Mouse (Mus musculus): ENCODE results near the gene Add3. TPM values are rescaled to one million over a fixed set of nuclear protein-coding genes. Genes with fewer than 3 reads are reported as not detected.

Gene Add3
- polyA plus RNA-seq, 1 experiment from 2014 or later, result 66.5 TPM

DNA sequence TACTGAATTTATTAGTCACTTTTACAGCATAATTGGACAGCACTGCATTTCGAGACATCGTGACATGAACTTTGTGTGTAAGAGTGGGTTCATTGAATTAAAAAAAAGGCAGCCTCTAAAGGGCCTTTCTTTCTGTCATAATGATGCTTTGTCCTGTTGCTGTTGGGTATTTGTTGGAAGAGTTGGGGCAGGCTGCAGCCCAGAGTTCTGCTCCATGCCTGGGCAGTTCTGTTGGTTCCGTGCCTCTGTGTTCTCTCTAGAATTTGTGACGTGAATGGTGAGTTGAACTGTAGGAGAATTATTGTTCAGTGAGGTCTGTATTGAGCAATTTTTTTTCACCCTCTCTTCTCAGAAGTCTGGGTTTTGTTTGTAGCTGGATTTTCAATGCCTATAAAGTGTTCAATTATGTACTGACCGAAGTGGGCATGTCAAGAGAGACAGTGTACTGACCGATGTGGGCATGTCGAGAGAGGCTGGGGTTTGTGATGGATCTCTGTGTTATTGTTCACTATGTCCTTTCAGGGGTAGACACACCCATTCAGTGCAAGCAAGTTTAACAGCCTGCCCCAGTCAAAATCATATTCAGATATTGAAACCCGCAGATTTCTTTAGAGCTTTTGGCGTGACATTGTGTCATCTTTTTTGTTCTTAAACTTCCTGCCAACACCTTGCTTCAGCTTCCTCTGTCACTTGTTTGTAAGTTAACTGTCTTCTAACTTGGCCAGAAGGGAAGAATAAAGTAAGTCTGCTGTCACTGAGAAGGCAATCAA lies 54.7 kb downstream of the Add3 start:
- Histone ChIP-seq H3K4me2 (ENCODE audit: low read length) (no peak overlapping the region), H3K36me3 (ENCODE audit: insufficient read depth, low read length) (no peaks in the 10 kb centered on the region), H3K4me1 (replicated peaks; ENCODE audit: insufficient read depth, low read length) (0 out of 2 replicates have a peak, but pooled peaks cover 4% of the 10 kb centered on the region), H3K27me3 (ENCODE audit: insufficient read depth, low read length) (no peaks in the 10 kb centered on the region), H3K9ac (ENCODE audit: low read depth, low read length) (no peak overlapping the region), H3K9me3 (replicated peaks; ENCODE audit: low read length) (no peaks in the 10 kb centered on the region), H3K27ac (no peak overlapping the region), H3K4me3 (replicated peaks; ENCODE audit: low read depth, low read length) (no peak overlapping the region)
- DNase-seq (ENCODE audit: low spot score) (no peak), ATAC-seq (replicated peaks; ENCODE audit: low FRiP score, low read depth) (no peak)
- WGBS, result 76% methylated on average over 9 of the region's 9 CpGs
- TF ChIP-seq CTCF (IDR thresholded peaks at IDR 0.05; ENCODE audit: low read depth), result no peak

- H3K27ac ChIP-seq, result no peak overlapping the region
- no peak for ATAC-seq (replicated peaks; ENCODE audit: low FRiP score, low read depth)
- 0 out of 2 replicates have a peak, but pooled peaks cover 4% of the 10 kb centered on the region for H3K4me1 ChIP-seq (replicated peaks; ENCODE audit: insufficient read depth, low read length)
- DNase-seq (ENCODE audit: low spot score), result no peak
- no peak for TF ChIP-seq CTCF (IDR thresholded peaks at IDR 0.05; ENCODE audit: low read depth)
- H3K4me2 ChIP-seq (ENCODE audit: low read length), result no peak overlapping the region
- no peaks in the 10 kb centered on the region for H3K27me3 ChIP-seq (ENCODE audit: insufficient read depth, low read length)
- H3K9me3 ChIP-seq (replicated peaks; ENCODE audit: low read length), result no peaks in the 10 kb centered on the region
- H3K4me3 ChIP-seq (replicated peaks; ENCODE audit: low read depth, low read length), result no peak overlapping the region
- no peak overlapping the region for H3K9ac ChIP-seq (ENCODE audit: low read depth, low read length)
- 92% methylated on average over 10 of the region's 10 CpGs for WGBS
- H3K36me3 ChIP-seq (ENCODE audit: insufficient read depth, low read length), result no peaks in the 10 kb centered on the region
These were observed 56.7 kb downstream of the Add3 start for GRCm38 (mm10) chr19:53196961-53197360.

GRCm38 (mm10) chr19:53197766-53198165 lies 57.5 kb downstream of the Add3 start:
- H3K4me1 ChIP-seq (replicated peaks; ENCODE audit: insufficient read depth, low read length), result 0 out of 2 replicates have a peak, but pooled peaks cover 4% of the 10 kb centered on the region
- H3K27ac ChIP-seq, result no peak overlapping the region
- no peak overlapping the region for H3K4me2 ChIP-seq (ENCODE audit: low read length)
- H3K36me3 ChIP-seq (ENCODE audit: insufficient read depth, low read length), result no peaks in the 10 kb centered on the region
- no peaks in the 10 kb centered on the region for H3K9me3 ChIP-seq (replicated peaks; ENCODE audit: low read length)
- no peaks in the 10 kb centered on the region for H3K27me3 ChIP-seq (ENCODE audit: insufficient read depth, low read length)
- DNase-seq (ENCODE audit: low spot score), result no peak
- no peak overlapping the region for H3K9ac ChIP-seq (ENCODE audit: low read depth, low read length)
- no peak for ATAC-seq (replicated peaks; ENCODE audit: low FRiP score, low read depth)
- WGBS, result 73% methylated on average over 7 of the region's 7 CpGs
- H3K4me3 ChIP-seq (replicated peaks; ENCODE audit: low read depth, low read length), result no peak overlapping the region
- no peak for TF ChIP-seq CTCF (IDR thresholded peaks at IDR 0.05; ENCODE audit: low read depth)

GRCm38 (mm10) chr19:53198706-53199572 lies 58.7 kb downstream of the Add3 start:
- DNase-seq (ENCODE audit: low spot score) (peak; percentile 52), ATAC-seq (replicated peaks; ENCODE audit: low FRiP score, low read depth) (no peak)
- TF ChIP-seq CTCF (IDR thresholded peaks at IDR 0.05; ENCODE audit: low read depth), result no peak
- H3K9me3 ChIP-seq (replicated peaks; ENCODE audit: low read length), result no peaks in the 10 kb centered on the region
- 74% methylated on average over 17 of the region's 17 CpGs for WGBS
- no peak overlapping the region for H3K4me2 ChIP-seq (ENCODE audit: low read length)
- 0 out of 2 replicates have a peak, but pooled peaks cover 1% of the 10 kb centered on the region for H3K4me1 ChIP-seq (replicated peaks; ENCODE audit: insufficient read depth, low read length)
- H3K27me3 ChIP-seq (ENCODE audit: insufficient read depth, low read length), result no peaks in the 10 kb centered on the region
- H3K36me3 ChIP-seq (ENCODE audit: insufficient read depth, low read length), result no peaks in the 10 kb centered on the region
- H3K4me3 ChIP-seq (replicated peaks; ENCODE audit: low read depth, low read length), result no peak overlapping the region
- no peak overlapping the region for H3K9ac ChIP-seq (ENCODE audit: low read depth, low read length)
- 0 out of 2 replicates have a peak overlapping the region, but pooled peaks have one; percentile 9 for H3K27ac ChIP-seq

GRCm38 (mm10) chr19:53199711-53200110 lies 59.5 kb downstream of the Add3 start:
- ATAC-seq (replicated peaks; ENCODE audit: low FRiP score, low read depth), result no peak
- H3K9ac ChIP-seq (ENCODE audit: low read depth, low read length), result no peak overlapping the region
- 92% methylated on average over 9 of the region's 9 CpGs for WGBS

GRCm38 (mm10) chr19:53202116-53202515 lies 61.9 kb downstream of the Add3 start:
- no peak for TF ChIP-seq CTCF (IDR thresholded peaks at IDR 0.05; ENCODE audit: low read depth)
- H3K36me3 ChIP-seq (ENCODE audit: insufficient read depth, low read length), result no peaks in the 10 kb centered on the region
- H3K9ac ChIP-seq (ENCODE audit: low read depth, low read length), result no peak overlapping the region
- H3K4me2 ChIP-seq (ENCODE audit: low read length), result no peak overlapping the region
- H3K27me3 ChIP-seq (ENCODE audit: insufficient read depth, low read length), result no peaks in the 10 kb centered on the region
- 87% methylated on average over 1 of the region's 1 CpGs for WGBS
- no peak overlapping the region for H3K4me3 ChIP-seq (replicated peaks; ENCODE audit: low read depth, low read length)
- no peak overlapping the region for H3K27ac ChIP-seq
- H3K9me3 ChIP-seq (replicated peaks; ENCODE audit: low read length), result no peaks in the 10 kb centered on the region
- H3K4me1 ChIP-seq (replicated peaks; ENCODE audit: insufficient read depth, low read length), result no peaks in the 10 kb centered on the region
- DNase-seq (ENCODE audit: low spot score) (no peak), ATAC-seq (replicated peaks; ENCODE audit: low FRiP score, low read depth) (no peak)

More at GRCm38 (mm10) chr19:53199711-53200110, 59.5 kb downstream of the Add3 start:
- TF ChIP-seq CTCF (IDR thresholded peaks at IDR 0.05; ENCODE audit: low read depth), result no peak
- H3K36me3 ChIP-seq (ENCODE audit: insufficient read depth, low read length), result no peaks in the 10 kb centered on the region
- no peaks in the 10 kb centered on the region for H3K27me3 ChIP-seq (ENCODE audit: insufficient read depth, low read length)
- H3K4me1 ChIP-seq (replicated peaks; ENCODE audit: insufficient read depth, low read length), result no peaks in the 10 kb centered on the region
- no peak for DNase-seq (ENCODE audit: low spot score)
- no peaks in the 10 kb centered on the region for H3K9me3 ChIP-seq (replicated peaks; ENCODE audit: low read length)
- no peak overlapping the region for H3K4me3 ChIP-seq (replicated peaks; ENCODE audit: low read depth, low read length)
- no peak overlapping the region for H3K27ac ChIP-seq
- no peak overlapping the region for H3K4me2 ChIP-seq (ENCODE audit: low read length)
